Mouse (Mus musculus) embryonic fibroblast, embryonic 13.5 days (primary cell): ENCODE data around the gene Cadm3. TPM values are rescaled to one million over a fixed set of nuclear protein-coding genes. Genes with fewer than 3 reads are reported as not detected.

Experiments used
- H3K27ac ChIP-seq: 2 replicates; pipeline ENCODE4 v1.5.1; 2012; ENCODE audit warnings: low read length, control low read depth, inconsistent platforms; ENCODE audit not compliant: insufficient read depth
- H3K4me1 ChIP-seq: 2 replicates; pipeline ENCODE4 v1.6.1; 2011; ENCODE audit warnings: low read length; ENCODE audit not compliant: control insufficient read depth, insufficient read depth
- H3K4me3 ChIP-seq: 2 replicates; pipeline ENCODE4 v1.5.1; 2011; ENCODE audit warnings: mild to moderate bottlenecking, control low read depth, low read length; ENCODE audit not compliant: insufficient read depth
- CTCF ChIP-seq: IDR thresholded peaks from 2 replicates; pipeline ENCODE4 v1.5.1; 2011; ENCODE audit warnings: mild to moderate bottlenecking, control low read depth, low read length, moderate library complexity, borderline replicate concordance; ENCODE audit not compliant: insufficient read depth
- POLR2A ChIP-seq: IDR thresholded peaks from 2 replicates; pipeline ENCODE4 v1.6.1; 2011; ENCODE audit warnings: low read depth, mild to moderate bottlenecking, control low read depth, low read length, moderate library complexity
- polyA plus RNA-seq: library from polyadenylated mRNA; stranded (reverse); fragments of >200 nt; gene quantifications from 2 replicates; pipeline ENCODE4 v1.2.4, GENCODE M21; 2011; ENCODE audit warnings: low read depth; ENCODE audit not compliant: missing spikeins, insufficient read length

Gene Cadm3
- polyA plus RNA-seq, 1 experiment, result 2.1 TPM

GRCm38 (mm10) chr1:173377380-173378112, 10.1 kb upstream of the Cadm3 start:
- H3K4me1 ChIP-seq, result no peaks in the 10 kb centered on the region
- no peak overlapping the region for H3K4me3 ChIP-seq
- TF ChIP-seq CTCF (peak; percentile 97), POLR2A (no peak)
- H3K27ac ChIP-seq, result no peak overlapping the region

- Histone ChIP-seq H3K4me1 (no peaks in the 10 kb centered on the region), H3K27ac (no peak overlapping the region)
- TF ChIP-seq POLR2A, result no peak
- no peak for TF ChIP-seq CTCF
These were observed 6.5 kb upstream of the Cadm3 start for GRCm38 (mm10) chr1:173374020-173374419.

GRCm38 (mm10) chr1:173371586-173371985, 4.1 kb upstream of the Cadm3 start:
- H3K4me3 ChIP-seq, result no peak overlapping the region
- no peaks in the 10 kb centered on the region for H3K4me1 ChIP-seq
- no peak for TF ChIP-seq CTCF
- no peak for TF ChIP-seq POLR2A
- H3K27ac ChIP-seq, result no peak overlapping the region

More at GRCm38 (mm10) chr1:173374020-173374419, 6.5 kb upstream of the Cadm3 start:
- no peak overlapping the region for H3K4me3 ChIP-seq

- no peak overlapping the region for H3K4me3 ChIP-seq
- no peak overlapping the region for H3K27ac ChIP-seq
- no peaks in the 10 kb centered on the region for H3K4me1 ChIP-seq
- TF ChIP-seq CTCF (no peak), POLR2A (no peak)
These were observed 3.0 kb upstream of the Cadm3 start for GRCm38 (mm10) chr1:173370456-173370855.

GRCm38 (mm10) chr1:173369611-173370010, 2.1 kb upstream of the Cadm3 start:
- H3K27ac ChIP-seq, result no peak overlapping the region
- H3K4me1 ChIP-seq, result no peaks in the 10 kb centered on the region
- TF ChIP-seq CTCF, result no peak
- no peak for TF ChIP-seq POLR2A
- no peak overlapping the region for H3K4me3 ChIP-seq

GRCm38 (mm10) chr1:173366701-173367355, 667 bp downstream of the Cadm3 start:
- no peak for TF ChIP-seq POLR2A
- TF ChIP-seq CTCF, result no peak
- no peak overlapping the region for H3K27ac ChIP-seq
- peak overlapping the region; percentile 18 for H3K4me3 ChIP-seq
- no peaks in the 10 kb centered on the region for H3K4me1 ChIP-seq

GRCm38 (mm10) chr1:173365970-173366409, 1.5 kb downstream of the Cadm3 start:
- no peak for TF ChIP-seq CTCF
- TF ChIP-seq POLR2A, result no peak
- H3K4me1 ChIP-seq, result no peaks in the 10 kb centered on the region
- H3K4me3 ChIP-seq, result no peak overlapping the region
- H3K27ac ChIP-seq, result no peak overlapping the region

GRCm38 (mm10) chr1:173364125-173364800, 3.2 kb downstream of the Cadm3 start:
- no peak for TF ChIP-seq CTCF
- TF ChIP-seq POLR2A, result no peak
- Histone ChIP-seq H3K4me3 (no peak overlapping the region), H3K27ac (no peak overlapping the region), H3K4me1 (no peaks in the 10 kb centered on the region)

GRCm38 (mm10) chr1:173363436-173363835, 4.1 kb downstream of the Cadm3 start:
- no peak for TF ChIP-seq POLR2A
- no peak for TF ChIP-seq CTCF
- H3K4me1 ChIP-seq, result no peaks in the 10 kb centered on the region
- H3K27ac ChIP-seq, result no peak overlapping the region
- H3K4me3 ChIP-seq, result no peak overlapping the region
